In genomic region chr17:69267526-69267925, GRCm38 (mm10) we compare ENCODE assay signal across 14 mouse cellular contexts.
DNase-seq lines count a peak whose midpoint lies in the region; ATAC-seq and TF ChIP-seq lines count a peak whose summit lies in the region.
"Had no signal": no experiment of that assay in that cellular context is flagged by ENCODE, and none has a peak within 500 bp of the region (broad histone marks: within the 10 kb centered on the region; RNA-seq: fewer than 3 reads in every experiment).

No protein-coding gene starts in this region.

- WGBS in heart, embryonic 12.5 days: 40% methylated on average over 6 of the region's 6 CpGs
- 51% methylated on average over 6 of the region's 6 CpGs for WGBS in olfactory bulb, adult 2 months

- no peak for TF ChIP-seq POLR2A in olfactory bulb, adult 2 months (IDR thresholded peaks at IDR 0.05; ENCODE audit: insufficient read depth, low read depth, low read length)

- no peak for TF ChIP-seq CTCF in olfactory bulb, adult 2 months (IDR thresholded peaks at IDR 0.05; ENCODE audit: insufficient read depth, low read depth, low read length)

- H3K4me3 ChIP-seq in heart, embryonic 12.5 days: no peak overlapping the region
- no peak overlapping the region for H3K4me3 ChIP-seq in olfactory bulb, adult 2 months (ENCODE audit: insufficient read depth, low read depth, low read length)
- H3K4me3 ChIP-seq: layer of hippocampus, adult 2 months; lung, embryonic 15.5 days; neural tube, embryonic 12.5 days had no signal

- peaks cover 47% of the 10 kb centered on the region for H3K4me1 ChIP-seq in heart, embryonic 12.5 days (replicated peaks)
- peaks cover 22% of the 10 kb centered on the region for H3K4me1 ChIP-seq in olfactory bulb, adult 2 months (ENCODE audit: control insufficient read depth, insufficient read depth, low read length)

- no peak overlapping the region for H3K4me2 ChIP-seq in heart, embryonic 12.5 days
- H3K4me2 ChIP-seq: lung, embryonic 15.5 days; neural tube, embryonic 12.5 days had no signal

- H3K36me3 ChIP-seq in heart, embryonic 12.5 days: peaks cover 24% of the 10 kb centered on the region
- H3K36me3 ChIP-seq: neural tube, embryonic 12.5 days had no signal

- ATAC-seq in cerebellum, adult (ENCODE audit: insufficient number of reproducible peaks, low FRiP score, low TSS enrichment): peak; percentile 95
- ATAC-seq in heart, embryonic 12.5 days (ENCODE audit: insufficient number of reproducible peaks, low FRiP score): no peak
- ATAC-seq: midbrain, embryonic 16.5 days had no signal

- H3K27me3 ChIP-seq in heart, embryonic 12.5 days (replicated peaks): no peaks in the 10 kb centered on the region
- H3K27me3 ChIP-seq: CH12.LX; lung, embryonic 15.5 days; neural tube, embryonic 12.5 days had no signal

- no peaks in the 10 kb centered on the region for H3K9me3 ChIP-seq in heart, embryonic 12.5 days (replicated peaks)
- H3K9me3 ChIP-seq: lung, embryonic 15.5 days; neural tube, embryonic 12.5 days had no signal

- intact Hi-C loops in left cerebral cortex, postnatal 4 days (cut with DNase I): no loop called here

- DNase-seq in cerebellum, postnatal 4 days (ENCODE audit: low spot score in 2 of 2): no peak
- peak; percentile 32 for DNase-seq in left cerebral cortex, postnatal 4 days
- DNase-seq in left cerebral cortex, adult 8-10 months (ENCODE audit: low spot score in 2 of 2): no peak
- DNase-seq in spleen, postnatal 36 days (ENCODE audit: low spot score in 2 of 2): no peak
- DNase-seq in gastrocnemius, postnatal 10 days: no peak
- DNase-seq: kidney, adult 2 months had no signal

- no peak overlapping the region for H3K9ac ChIP-seq in heart, embryonic 12.5 days
- H3K9ac ChIP-seq: lung, embryonic 15.5 days; neural tube, embryonic 12.5 days had no signal

- 0 out of 2 replicates have a peak overlapping the region, but pooled peaks have one; percentile 19 for H3K27ac ChIP-seq in heart, embryonic 12.5 days (ENCODE audit: poor library complexity, severe bottlenecking)
- H3K27ac ChIP-seq in olfactory bulb, adult 2 months (ENCODE audit: insufficient read depth, low read depth, low read length): peak overlapping the region; percentile 23; the same call in 1 of the 2 replicates
- H3K27ac ChIP-seq: layer of hippocampus, adult 2 months; lung, embryonic 15.5 days; neural tube, embryonic 12.5 days had no signal
